Mouse (Mus musculus) kidney, embryonic 16.5 days (tissue): ENCODE results near the gene Echdc2. TPM values are rescaled to one million over a fixed set of nuclear protein-coding genes. Genes with fewer than 3 reads are reported as not detected.
"Not testable (repeated sequence)": the region's sequence is repeated elsewhere in the genome, so short reads cannot be mapped to it uniquely, and the experiment has no call there.

Experiments used
- ATAC-seq: fragments of 200-750 bp; cut with Nextera tagmentation; 2 replicates; pipeline ENCODE4 v1.8.0; 2017; ENCODE audit warnings: moderate TSS enrichment; ENCODE audit not compliant: low FRiP score, low TSS enrichment
- H3K27ac ChIP-seq: fragments of 300-500 bp; sonication (generic); 2 replicates; pipeline ENCODE4 v1.5.1; 2014; ENCODE audit warnings: low read length
- H3K27me3 ChIP-seq: fragments of 300-500 bp; sonication (generic); 2 replicates; pipeline ENCODE4 v1.6.1; 2014; ENCODE audit warnings: low read length, control low read depth, mixed read lengths; ENCODE audit not compliant: insufficient read depth
- H3K36me3 ChIP-seq: fragments of 300-500 bp; sonication (generic); 2 replicates; pipeline ENCODE4 v1.6.1; 2014; ENCODE audit warnings: low read length, control low read depth, mixed read lengths; ENCODE audit not compliant: insufficient read depth
- H3K4me1 ChIP-seq: fragments of 300-500 bp; sonication (generic); 2 replicates; pipeline ENCODE4 v1.6.1; 2014; ENCODE audit warnings: low read length, control low read depth, mixed read lengths; ENCODE audit not compliant: insufficient read depth
- H3K4me2 ChIP-seq: fragments of 300-500 bp; sonication (generic); replicated peaks from 2 replicates; pipeline ENCODE4 v1.6.1; 2014; ENCODE audit warnings: low read depth, low read length
- H3K4me3 ChIP-seq: fragments of 300-500 bp; sonication (generic); 2 replicates; pipeline ENCODE4 v1.5.1; 2014; ENCODE audit warnings: mild to moderate bottlenecking, low read length
- H3K9ac ChIP-seq: fragments of 300-500 bp; sonication (generic); replicated peaks from 2 replicates; pipeline ENCODE4 v1.6.1; 2014; ENCODE audit warnings: low read length
- H3K9me3 ChIP-seq: fragments of 300-500 bp; sonication (generic); 2 replicates; pipeline ENCODE4 v1.6.1; 2016; ENCODE audit warnings: low read length, control low read depth
- WGBS: fragments of 180-500 bp; shearing (Covaris S2); extraction: QIAGEN DNeasy Blood & Tissue Kit; methylation state at CpG from one replicate; pipeline ENCODE4 v1.1.7; 2014; 5-methylcytosine and 5-hydroxymethylcytosine counted together
- polyA plus RNA-seq: library from polyadenylated mRNA; unstranded; fragments of >200 nt; fragmentation: Nextera tagmentation; extraction: Ambion mirVana; gene quantifications from 2 replicates; pipeline ENCODE4 v1.2.1, GENCODE M21; 2015

Gene Echdc2
- polyA plus RNA-seq, 1 experiment from 2014 or later: 50.0 TPM

GRCm38 (mm10) chr4:108136938-108137337, 28.3 kb upstream of the Echdc2 start:
- no peaks in the 10 kb centered on the region for H3K36me3 ChIP-seq
- WGBS: 84% methylated on average over 5 of the region's 5 CpGs
- H3K4me1 ChIP-seq: no peaks in the 10 kb centered on the region
- no peaks in the 10 kb centered on the region for H3K27me3 ChIP-seq
- no peak overlapping the region for H3K27ac ChIP-seq
- H3K9me3 ChIP-seq: no peaks in the 10 kb centered on the region; the same call in 1 of the 2 replicates
- H3K9ac ChIP-seq: no peak overlapping the region
- no peak for ATAC-seq
- no peak overlapping the region for H3K4me3 ChIP-seq
- H3K4me2 ChIP-seq: no peak overlapping the region

- H3K9ac ChIP-seq, H3K4me3 ChIP-seq, H3K9me3 ChIP-seq, ATAC-seq, H3K27ac ChIP-seq, H3K4me1 ChIP-seq, H3K36me3 ChIP-seq, H3K27me3 ChIP-seq: not testable (repeated sequence)
- WGBS: 82% methylated on average over 2 of the region's 2 CpGs
- H3K4me2 ChIP-seq: 0 out of 2 replicates have a peak overlapping the region, but pooled peaks have one; percentile 23
Observed at GRCm38 (mm10) chr4:108143178-108143577, 22.1 kb upstream of the Echdc2 start.

- H3K4me3 ChIP-seq: 0 out of 2 replicates have a peak overlapping the region, but pooled peaks have one; percentile 5
- H3K27ac ChIP-seq: peak overlapping the region; percentile 82; the same call in 1 of the 2 replicates
- H3K4me2 ChIP-seq: peak overlapping the region; percentile 24
- 0 out of 2 replicates have a peak, but pooled peaks have one; percentile 54 for ATAC-seq
- H3K9ac ChIP-seq: no peak overlapping the region
- H3K9me3 ChIP-seq: peaks cover 6% of the 10 kb centered on the region; the same call in 1 of the 2 replicates
- no peaks in the 10 kb centered on the region for H3K27me3 ChIP-seq
- H3K4me1 ChIP-seq: no peaks in the 10 kb centered on the region
- no peaks in the 10 kb centered on the region for H3K36me3 ChIP-seq
Observed at GRCm38 (mm10) chr4:108143778-108144177, 21.5 kb upstream of the Echdc2 start.

- H3K4me3 ChIP-seq: peak within 1 kb of the TSS; percentile 28
- no peaks in the 10 kb centered on the region for H3K4me1 ChIP-seq
- 0 out of 2 replicates have a peak within 1 kb of the TSS, but pooled peaks have one; percentile 20 for H3K9ac ChIP-seq
- 81% methylated on average over 1 of the region's 1 CpGs for WGBS
- ATAC-seq: peak; percentile 83
- H3K9me3 ChIP-seq: peaks cover 6% of the 10 kb centered on the region; the same call in 1 of the 2 replicates
- H3K27me3 ChIP-seq: no peaks in the 10 kb centered on the region
- peak within 1 kb of the TSS; percentile 82 for H3K27ac ChIP-seq
- H3K36me3 ChIP-seq: no peaks in the 10 kb centered on the region
- H3K4me2 ChIP-seq: peak within 1 kb of the TSS; percentile 24
Observed at GRCm38 (mm10) chr4:108144880-108145279, 20.4 kb upstream of the Echdc2 start, which contains the start of gene Scp2. TSS of gene Scp2 (minus strand) at chr4:108144998.

GRCm38 (mm10) chr4:108145554-108145953, 19.7 kb upstream of the Echdc2 start:
- not testable (repeated sequence) for ATAC-seq, H3K4me1 ChIP-seq, H3K27me3 ChIP-seq, H3K9me3 ChIP-seq, H3K9ac ChIP-seq, H3K4me2 ChIP-seq, H3K36me3 ChIP-seq, H3K4me3 ChIP-seq
- peak overlapping the region; percentile 26; the same call in 1 of the 2 replicates for H3K27ac ChIP-seq
- 63% methylated on average over 3 of the region's 3 CpGs for WGBS

GRCm38 (mm10) chr4:108155141-108155540, 10.1 kb upstream of the Echdc2 start:
- H3K9me3 ChIP-seq: peaks cover 10% of the 10 kb centered on the region
- H3K4me3 ChIP-seq, H3K27ac ChIP-seq, H3K36me3 ChIP-seq, H3K4me2 ChIP-seq, H3K9ac ChIP-seq, H3K4me1 ChIP-seq, H3K27me3 ChIP-seq, ATAC-seq: not testable (repeated sequence)
- WGBS: 81% methylated on average over 1 of the region's 1 CpGs

GRCm38 (mm10) chr4:108161936-108162335, 3.3 kb upstream of the Echdc2 start:
- no peaks in the 10 kb centered on the region for H3K27me3 ChIP-seq
- no peak overlapping the region for H3K4me2 ChIP-seq
- no peaks in the 10 kb centered on the region for H3K36me3 ChIP-seq
- H3K9me3 ChIP-seq: 0 out of 2 replicates have a peak, but pooled peaks cover under 1% of the 10 kb centered on the region
- H3K4me3 ChIP-seq: no peak overlapping the region
- no peak overlapping the region for H3K27ac ChIP-seq
- 90% methylated on average over 8 of the region's 8 CpGs for WGBS
- H3K4me1 ChIP-seq: 0 out of 2 replicates have a peak, but pooled peaks cover 4% of the 10 kb centered on the region
- no peak overlapping the region for H3K9ac ChIP-seq
- ATAC-seq: no peak

GRCm38 (mm10) chr4:108163291-108163690, 1.9 kb upstream of the Echdc2 start:
- 0 out of 2 replicates have a peak, but pooled peaks cover 4% of the 10 kb centered on the region for H3K4me1 ChIP-seq
- H3K36me3 ChIP-seq: no peaks in the 10 kb centered on the region
- H3K4me3 ChIP-seq: no peak overlapping the region
- H3K9me3 ChIP-seq: no peaks in the 10 kb centered on the region
- H3K9ac ChIP-seq: no peak overlapping the region
- no peak overlapping the region for H3K4me2 ChIP-seq
- ATAC-seq: no peak
- 84% methylated on average over 3 of the region's 3 CpGs for WGBS
- no peaks in the 10 kb centered on the region for H3K27me3 ChIP-seq
- no peak overlapping the region for H3K27ac ChIP-seq

- Histone ChIP-seq H3K9ac (no peak overlapping the region), H3K4me3 (no peak overlapping the region), H3K36me3 (peaks cover 7% of the 10 kb centered on the region; the same call in 1 of the 2 replicates), H3K27me3 (no peaks in the 10 kb centered on the region), H3K4me2 (no peak overlapping the region), H3K27ac (no peak overlapping the region), H3K9me3 (no peaks in the 10 kb centered on the region), H3K4me1 (0 out of 2 replicates have a peak, but pooled peaks cover 4% of the 10 kb centered on the region)
- ATAC-seq: no peak
- WGBS: 85% methylated on average over 4 of the region's 4 CpGs
Observed at GRCm38 (mm10) chr4:108166874-108167273, 1.6 kb downstream of the Echdc2 start.

- 75% methylated on average over 6 of the region's 6 CpGs for WGBS
- H3K4me3 ChIP-seq: no peak overlapping the region
- H3K4me1 ChIP-seq: 0 out of 2 replicates have a peak, but pooled peaks cover 4% of the 10 kb centered on the region
- H3K36me3 ChIP-seq: peaks cover 7% of the 10 kb centered on the region; the same call in 1 of the 2 replicates
- no peak overlapping the region for H3K27ac ChIP-seq
- H3K9ac ChIP-seq: no peak overlapping the region
- no peaks in the 10 kb centered on the region for H3K9me3 ChIP-seq
- H3K4me2 ChIP-seq: no peak overlapping the region
- H3K27me3 ChIP-seq: no peaks in the 10 kb centered on the region
- no peak for ATAC-seq
Observed at GRCm38 (mm10) chr4:108168056-108168455, 2.8 kb downstream of the Echdc2 start.
